Mouse (Mus musculus): ENCODE results near the gene Plekhg3. TPM values are rescaled to one million over a fixed set of nuclear protein-coding genes. Genes with fewer than 3 reads are reported as not detected.

Gene Plekhg3
- total RNA-seq, 4 experiments from 2014 or later = 16.2 to 20.2 (median 19.1) TPM

GRCm38 (mm10) chr12:76552321-76552720 is 21.6 kb downstream of the Plekhg3 start:
- no peak for DNase-seq (ENCODE audit: low spot score in 2 of 2)

- no peak for DNase-seq (ENCODE audit: low spot score in 2 of 2)
These were observed 22.3 kb downstream of the Plekhg3 start for GRCm38 (mm10) chr12:76552958-76553357.

- no peak for DNase-seq (ENCODE audit: low spot score in 2 of 2)
These were observed 23.2 kb downstream of the Plekhg3 start for GRCm38 (mm10) chr12:76553917-76554316.

GRCm38 (mm10) chr12:76554392-76554791 is 23.7 kb downstream of the Plekhg3 start:
- DNase-seq (ENCODE audit: low spot score in 2 of 2) = no peak

- no peak for DNase-seq (ENCODE audit: low spot score in 2 of 2)
These were observed 24.2 kb downstream of the Plekhg3 start for GRCm38 (mm10) chr12:76554871-76555386.

- DNase-seq (ENCODE audit: low spot score in 2 of 2) = no peak
These were observed 25.5 kb downstream of the Plekhg3 start for GRCm38 (mm10) chr12:76556187-76556586.

GRCm38 (mm10) chr12:76556745-76557389 is 26.2 kb downstream of the Plekhg3 start:
- DNase-seq (ENCODE audit: low spot score in 2 of 2) = no peak

- no peak for DNase-seq (ENCODE audit: low spot score in 2 of 2)
These were observed 27.5 kb downstream of the Plekhg3 start for GRCm38 (mm10) chr12:76558206-76558605.

GRCm38 (mm10) chr12:76562196-76562595 is 31.5 kb downstream of the Plekhg3 start:
- no peak for DNase-seq (ENCODE audit: low spot score in 2 of 2)

- DNase-seq (ENCODE audit: low spot score in 2 of 2) = no peak
These were observed 35.6 kb downstream of the Plekhg3 start for GRCm38 (mm10) chr12:76566284-76566683.

GRCm38 (mm10) chr12:76570221-76570940 is 39.7 kb downstream of the Plekhg3 start:
- DNase-seq (ENCODE audit: low spot score in 2 of 2) = no peak

GRCm38 (mm10) chr12:76571266-76571665 is 40.6 kb downstream of the Plekhg3 start:
- DNase-seq (ENCODE audit: low spot score in 2 of 2) = no peak

- DNase-seq (ENCODE audit: low spot score in 2 of 2) = no peak
These were observed 41.9 kb downstream of the Plekhg3 start for GRCm38 (mm10) chr12:76572261-76573251.

- no peak for DNase-seq (ENCODE audit: low spot score in 2 of 2)
These were observed 42.7 kb downstream of the Plekhg3 start for GRCm38 (mm10) chr12:76573381-76573780.

- DNase-seq (ENCODE audit: low spot score in 2 of 2) = no peak
These were observed 44.1 kb downstream of the Plekhg3 start for GRCm38 (mm10) chr12:76574815-76575214.

GRCm38 (mm10) chr12:76576061-76576460 is 45.4 kb downstream of the Plekhg3 start:
- DNase-seq (ENCODE audit: low spot score in 2 of 2) = no peak

GRCm38 (mm10) chr12:76576806-76577205 is 46.1 kb downstream of the Plekhg3 start:
- no peak for DNase-seq (ENCODE audit: low spot score in 2 of 2)

- no peak for DNase-seq (ENCODE audit: low spot score in 2 of 2)
These were observed 47.2 kb downstream of the Plekhg3 start for GRCm38 (mm10) chr12:76577858-76578257.

GRCm38 (mm10) chr12:76578465-76578864 is 47.8 kb downstream of the Plekhg3 start:
- DNase-seq (ENCODE audit: low spot score in 2 of 2) = no peak

GRCm38 (mm10) chr12:76579806-76580205 is 49.1 kb downstream of the Plekhg3 start:
- no peak for DNase-seq (ENCODE audit: low spot score in 2 of 2)

- DNase-seq (ENCODE audit: low spot score in 2 of 2) = no peak
These were observed 51.4 kb downstream of the Plekhg3 start for GRCm38 (mm10) chr12:76582139-76582538.
